Mouse (Mus musculus) forebrain, embryonic 11.5 days (tissue): ENCODE data around the gene Gm765. TPM values are rescaled to one million over a fixed set of nuclear protein-coding genes. Genes with fewer than 3 reads are reported as not detected.

Experiments used
- ATAC-seq: fragments of 200-750 bp; cut with Nextera tagmentation; replicated peaks from 2 replicates; pipeline ENCODE4 v1.8.0; 2017; ENCODE audit warnings: moderate TSS enrichment; ENCODE audit not compliant: low FRiP score
- DNase-seq: peaks from one replicate; pipeline ENCODE4 v3.0.0-alpha.2; 2017; ENCODE audit warnings: low spot score
- H3K27ac ChIP-seq: fragments of 300-500 bp; sonication (generic); 2 replicates; pipeline ENCODE4 v1.5.1; 2014; ENCODE audit warnings: low read depth, low read length
- H3K27me3 ChIP-seq: fragments of 300-500 bp; sonication (generic); 2 replicates; pipeline ENCODE4 v1.6.1; 2014; ENCODE audit warnings: mild to moderate bottlenecking, low read length, mixed read lengths; ENCODE audit not compliant: control insufficient read depth, insufficient read depth
- H3K36me3 ChIP-seq: fragments of 300-500 bp; sonication (generic); 2 replicates; pipeline ENCODE4 v1.6.1; 2014; ENCODE audit warnings: mild to moderate bottlenecking, low read length, moderate library complexity, mixed read lengths; ENCODE audit not compliant: control insufficient read depth, insufficient read depth
- H3K4me1 ChIP-seq: fragments of 300-500 bp; sonication (generic); replicated peaks from 2 replicates; pipeline ENCODE4 v1.6.1; 2014; ENCODE audit warnings: low read length, mixed read lengths; ENCODE audit not compliant: control insufficient read depth, insufficient read depth
- H3K4me2 ChIP-seq: fragments of 300-500 bp; sonication (generic); 2 replicates; pipeline ENCODE4 v1.6.1; 2014; ENCODE audit warnings: low read depth, mild to moderate bottlenecking, low read length, moderate library complexity, mixed read lengths; ENCODE audit not compliant: severe bottlenecking
- H3K4me3 ChIP-seq: fragments of 300-500 bp; sonication (generic); 2 replicates; pipeline ENCODE4 v1.5.1; 2014; ENCODE audit warnings: low read depth, low read length
- H3K9ac ChIP-seq: fragments of 300-500 bp; sonication (generic); 2 replicates; pipeline ENCODE4 v1.6.1; 2014; ENCODE audit warnings: low read length
- H3K9me3 ChIP-seq: fragments of 300-500 bp; sonication (generic); 2 replicates; pipeline ENCODE4 v1.6.1; 2016; ENCODE audit warnings: low read length, mixed read lengths; ENCODE audit not compliant: control insufficient read depth
- WGBS: fragments of 180-500 bp; shearing (Covaris S2); extraction: QIAGEN DNeasy Blood & Tissue Kit; methylation state at CpG from one replicate; pipeline ENCODE4 v1.1.7; 2014; 5-methylcytosine and 5-hydroxymethylcytosine counted together
- polyA plus RNA-seq: library from polyadenylated mRNA; unstranded; fragments of >200 nt; fragmentation: Nextera tagmentation; extraction: Ambion mirVana; gene quantifications from 2 replicates; pipeline ENCODE4 v1.2.1, GENCODE M21; 2014

The Gm765 gene
- polyA plus RNA-seq, 1 experiment from 2014 or later = not detected

DNA sequence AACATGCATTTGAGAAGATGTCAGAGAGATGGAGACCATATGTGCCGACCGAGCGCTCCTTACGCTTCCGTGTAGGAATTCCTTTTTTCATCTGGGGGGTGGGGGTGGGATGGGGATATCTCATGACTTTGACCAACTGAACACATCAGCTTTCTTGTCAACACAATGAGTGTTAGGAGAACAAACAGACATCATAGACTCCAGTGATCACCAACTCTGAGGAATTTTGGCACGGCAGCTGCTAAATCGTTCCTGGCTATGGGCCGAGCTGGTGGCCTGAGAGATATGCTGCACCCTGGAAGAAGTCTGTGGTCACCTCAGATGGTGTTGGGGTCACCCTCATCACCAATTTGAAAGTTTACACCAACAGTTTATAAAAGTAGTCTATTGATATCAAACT, 134.5 kb downstream of the Gm765 start:
- DNase-seq (no peak), ATAC-seq (no peak)
- Histone ChIP-seq H3K36me3 (no peaks in the 10 kb centered on the region), H3K4me3 (no peak overlapping the region), H3K4me1 (no peaks in the 10 kb centered on the region), H3K27me3 (no peaks in the 10 kb centered on the region), H3K4me2 (no peak overlapping the region), H3K9ac (no peak overlapping the region), H3K9me3 (no peaks in the 10 kb centered on the region), H3K27ac (no peak overlapping the region)
- 93% methylated on average over 8 of the region's 8 CpGs for WGBS

GRCm38 (mm10) chr6:98198706-98199105, 143.8 kb downstream of the Gm765 start:
- H3K27me3 ChIP-seq = no peaks in the 10 kb centered on the region
- ATAC-seq (no peak), DNase-seq (no peak)
- no peak overlapping the region for H3K27ac ChIP-seq
- H3K36me3 ChIP-seq = no peaks in the 10 kb centered on the region
- H3K4me3 ChIP-seq = no peak overlapping the region
- no peak overlapping the region for H3K9ac ChIP-seq
- no peaks in the 10 kb centered on the region for H3K9me3 ChIP-seq
- no peaks in the 10 kb centered on the region for H3K4me1 ChIP-seq
- H3K4me2 ChIP-seq = no peak overlapping the region
- 89% methylated on average over 2 of the region's 2 CpGs for WGBS

DNA sequence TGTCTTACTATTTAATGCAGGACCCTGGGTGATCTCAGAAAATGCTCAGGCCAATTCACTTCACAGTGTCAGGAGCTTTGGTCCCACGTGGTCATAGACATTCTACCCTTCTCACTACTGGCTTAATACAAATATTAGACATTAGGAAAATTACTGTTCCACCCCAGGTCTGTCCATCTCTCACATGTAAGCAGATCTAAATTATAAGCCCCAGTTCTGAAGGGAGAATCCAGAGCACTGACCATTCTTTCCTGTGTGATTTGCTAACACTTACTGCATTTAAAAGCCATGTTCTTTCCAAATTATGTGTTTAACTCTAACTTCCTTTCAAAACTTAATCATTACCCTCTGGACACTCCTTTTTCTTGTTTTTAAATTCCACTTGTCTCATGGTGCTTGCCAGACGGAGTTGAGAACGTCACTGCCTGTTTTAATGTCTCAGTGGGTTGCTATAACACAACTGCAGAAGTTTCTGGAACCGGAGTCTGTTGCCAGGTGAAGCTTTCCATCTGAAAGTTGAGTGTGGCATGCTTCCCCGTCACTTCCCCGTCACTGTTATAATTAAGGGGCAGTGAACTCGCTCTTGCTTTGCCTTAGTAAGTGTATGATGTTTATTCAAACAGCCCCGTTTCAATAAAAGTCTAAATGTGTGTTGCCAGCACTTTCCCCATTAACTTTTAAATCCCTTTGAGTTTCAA, 151.7 kb downstream of the Gm765 start:
- no peak overlapping the region for H3K9ac ChIP-seq
- H3K36me3 ChIP-seq = no peaks in the 10 kb centered on the region
- H3K4me1 ChIP-seq = no peaks in the 10 kb centered on the region
- H3K27me3 ChIP-seq = no peaks in the 10 kb centered on the region
- WGBS = 82% methylated on average over 8 of the region's 8 CpGs
- DNase-seq = no peak
- H3K27ac ChIP-seq = no peak overlapping the region
- H3K4me3 ChIP-seq = no peak overlapping the region
- ATAC-seq = no peak
- H3K4me2 ChIP-seq = no peak overlapping the region
- H3K9me3 ChIP-seq = no peaks in the 10 kb centered on the region
